Mouse (Mus musculus) lung, embryonic 14.5 days (tissue): ENCODE measurements around the gene Il12rb1. TPM values are rescaled to one million over a fixed set of nuclear protein-coding genes. Genes with fewer than 3 reads are reported as not detected.
A peak's percentile ranks its signal among the peaks of the same experiment; 100 is the strongest.

Experiments
- ATAC-seq: fragments of 200-750 bp; cut with Nextera tagmentation; 2 replicates; pipeline ENCODE4 v1.8.0; 2017; ENCODE audit warnings: mild to moderate bottlenecking, moderate TSS enrichment, moderate library complexity; ENCODE audit not compliant: insufficient read depth
- DNase-seq: peaks from one replicate; pipeline ENCODE4 v3.0.0-alpha.2; 2015
- H3K27ac ChIP-seq: fragments of 300-500 bp; sonication (generic); 2 replicates; pipeline ENCODE4 v1.5.1; 2014; ENCODE audit warnings: low read depth, mild to moderate bottlenecking, moderate library complexity
- H3K27me3 ChIP-seq: fragments of 300-500 bp; sonication (generic); 2 replicates; pipeline ENCODE4 v1.6.1; 2014; ENCODE audit warnings: low read length, control low read depth; ENCODE audit not compliant: insufficient read depth
- H3K36me3 ChIP-seq: fragments of 300-500 bp; sonication (generic); 2 replicates; pipeline ENCODE4 v1.6.1; 2014; ENCODE audit warnings: control low read depth; ENCODE audit not compliant: insufficient read depth
- H3K4me1 ChIP-seq: fragments of 300-500 bp; sonication (generic); 2 replicates; pipeline ENCODE4 v1.6.1; 2014; ENCODE audit warnings: antibody characterized with exemption, control low read depth; ENCODE audit not compliant: insufficient read depth
- H3K4me2 ChIP-seq: fragments of 300-500 bp; sonication (generic); 2 replicates; pipeline ENCODE4 v1.6.1; 2014; ENCODE audit warnings: mild to moderate bottlenecking
- H3K4me3 ChIP-seq: fragments of 300-500 bp; sonication (generic); 2 replicates; pipeline ENCODE4 v1.5.1; 2014; ENCODE audit warnings: low read depth, low read length
- H3K9ac ChIP-seq: fragments of 300-500 bp; sonication (generic); 2 replicates; pipeline ENCODE4 v1.6.1; 2014
- H3K9me3 ChIP-seq: fragments of 300-500 bp; sonication (generic); 2 replicates; pipeline ENCODE4 v1.6.1; 2016; ENCODE audit warnings: low read depth, low read length, control low read depth
- CTCF ChIP-seq: IDR thresholded peaks from 2 replicates; pipeline ENCODE4 v1.5.1; 2016; ENCODE audit warnings: antibody characterized with exemption, low read depth
- WGBS: fragments of 180-500 bp; shearing (Covaris S2); extraction: QIAGEN DNeasy Blood & Tissue Kit; methylation state at CpG from one replicate; pipeline ENCODE4 v1.1.7; 2014; 5-methylcytosine and 5-hydroxymethylcytosine counted together
- polyA plus RNA-seq: library from polyadenylated mRNA; unstranded; fragments of >200 nt; fragmentation: Nextera tagmentation; extraction: Ambion mirVana; gene quantifications from 2 replicates; pipeline ENCODE4 v1.2.1, GENCODE M21; 2014

Il12rb1 gene
- polyA plus RNA-seq, 1 experiment from 2014 or later: 0.17 TPM

DNA sequence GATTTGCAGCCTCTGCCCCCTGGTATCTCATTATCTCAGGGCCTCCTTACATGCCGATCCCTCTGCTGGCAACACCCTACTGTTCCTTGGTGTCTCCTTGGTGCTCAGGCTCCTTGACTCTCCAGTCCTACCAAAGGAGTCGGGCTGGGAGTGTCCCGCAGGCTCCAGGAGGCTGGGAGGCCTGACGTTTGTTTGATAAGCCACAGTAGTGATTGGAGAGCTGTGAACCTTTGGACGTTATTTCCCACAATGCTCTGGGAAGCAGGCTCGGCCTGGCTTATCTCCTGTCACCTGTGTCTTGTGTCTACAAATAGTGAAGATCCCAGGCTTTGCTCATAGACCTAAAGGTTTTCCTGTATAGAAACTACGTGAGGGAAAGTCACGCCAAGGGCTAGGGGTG, 44.2 kb upstream of the Il12rb1 start:
- H3K27me3 ChIP-seq: no peaks in the 10 kb centered on the region
- DNase-seq (no peak), ATAC-seq (no peak)
- no peaks in the 10 kb centered on the region for H3K9me3 ChIP-seq
- no peak for TF ChIP-seq CTCF
- H3K4me2 ChIP-seq: peak overlapping the region; percentile 4; the same call in 1 of the 2 replicates
- H3K4me1 ChIP-seq: peaks cover 8% of the 10 kb centered on the region; the same call in 1 of the 2 replicates
- no peak overlapping the region for H3K9ac ChIP-seq
- H3K36me3 ChIP-seq: peaks cover 18% of the 10 kb centered on the region
- no peak overlapping the region for H3K4me3 ChIP-seq
- WGBS: 63% methylated on average over 8 of the region's 8 CpGs
- no peak overlapping the region for H3K27ac ChIP-seq

- WGBS: 90% methylated on average over 13 of the region's 13 CpGs
- DNase-seq (no peak), ATAC-seq (no peak)
- no peak overlapping the region for H3K4me2 ChIP-seq
- H3K9me3 ChIP-seq: no peaks in the 10 kb centered on the region
- no peak overlapping the region for H3K27ac ChIP-seq
- H3K36me3 ChIP-seq: peaks cover 25% of the 10 kb centered on the region
- TF ChIP-seq CTCF: no peak
- H3K9ac ChIP-seq: no peak overlapping the region
- no peaks in the 10 kb centered on the region for H3K27me3 ChIP-seq
- peaks cover 6% of the 10 kb centered on the region; the same call in 1 of the 2 replicates for H3K4me1 ChIP-seq
- no peak overlapping the region for H3K4me3 ChIP-seq
Observed at GRCm38 (mm10) chr8:70764676-70765075, 43.6 kb upstream of the Il12rb1 start.

DNA sequence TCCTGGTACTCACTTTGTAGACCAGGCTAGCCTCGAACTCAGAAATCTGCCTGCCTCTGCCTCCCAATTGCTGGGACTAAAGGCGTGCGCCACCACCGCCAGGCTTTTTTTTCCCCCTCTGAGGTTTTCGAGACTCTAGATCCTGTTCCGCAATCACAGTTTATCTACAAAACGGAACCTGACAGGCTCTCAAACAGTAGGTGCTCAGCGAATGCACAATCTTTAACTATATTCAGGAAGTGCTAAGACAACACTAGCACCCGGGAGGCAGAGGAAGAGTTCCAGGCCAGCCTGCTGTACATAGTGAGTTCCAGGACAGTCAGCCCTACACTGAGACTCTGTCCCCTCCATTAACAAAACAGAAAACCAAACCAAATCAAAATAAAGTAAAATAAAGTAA, 42.9 kb upstream of the Il12rb1 start:
- Histone ChIP-seq H3K4me3 (peak overlapping the region; percentile 49), H3K9ac (peak overlapping the region; percentile 58), H3K9me3 (no peaks in the 10 kb centered on the region), H3K36me3 (peaks cover 31% of the 10 kb centered on the region), H3K4me2 (peak overlapping the region; percentile 83), H3K27me3 (no peaks in the 10 kb centered on the region), H3K27ac (no peak overlapping the region), H3K4me1 (no peaks in the 10 kb centered on the region)
- TF ChIP-seq CTCF: no peak
- ATAC-seq (no peak), DNase-seq (no peak)
- 68% methylated on average over 9 of the region's 9 CpGs for WGBS

DNA sequence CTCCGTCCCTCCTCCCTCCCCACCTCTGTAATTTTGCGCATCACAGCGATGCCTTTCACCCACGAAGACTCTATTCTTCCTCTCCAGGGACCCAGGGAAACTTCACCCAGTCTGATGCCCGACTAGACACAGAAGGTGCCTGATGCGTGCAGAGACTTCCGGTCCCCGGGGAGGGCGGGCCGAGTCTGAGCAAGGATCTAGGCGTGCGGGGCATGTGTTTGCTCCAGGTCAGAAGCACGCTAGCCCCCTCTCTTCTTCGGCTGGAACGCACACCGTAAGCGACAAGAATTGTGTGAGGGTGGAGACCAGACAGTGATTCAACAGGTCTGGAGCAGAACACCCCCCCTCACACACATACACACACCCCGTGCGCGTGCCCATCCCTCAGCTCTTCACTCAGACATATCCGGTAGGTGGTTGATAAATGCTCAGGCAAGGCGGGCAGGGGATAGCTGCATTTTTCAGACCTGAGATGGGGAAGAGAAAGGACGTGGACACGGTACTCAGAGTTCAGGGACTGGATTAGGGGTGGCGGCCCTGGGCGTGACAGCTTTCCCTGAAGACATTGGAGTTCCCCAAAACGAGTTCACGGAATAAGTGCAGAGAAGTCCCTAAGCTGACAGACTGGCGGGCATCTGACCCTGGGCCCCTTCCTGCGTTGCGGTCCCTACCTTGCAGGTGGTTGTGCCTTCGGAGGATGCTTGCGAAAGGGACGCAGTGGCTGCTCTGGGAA, 42.2 kb upstream of the Il12rb1 start:
- Histone ChIP-seq H3K36me3 (peaks cover 38% of the 10 kb centered on the region), H3K27ac (peak overlapping the region; percentile 26), H3K27me3 (no peaks in the 10 kb centered on the region), H3K9me3 (no peaks in the 10 kb centered on the region), H3K9ac (peak overlapping the region; percentile 58), H3K4me3 (peak overlapping the region; percentile 49), H3K4me2 (peak overlapping the region; percentile 83), H3K4me1 (no peaks in the 10 kb centered on the region)
- TF ChIP-seq CTCF: 0 out of 2 replicates have a peak, but pooled peaks have one; percentile 1
- ATAC-seq: no peak
- under 1% methylated on average over 34 of the region's 34 CpGs for WGBS
- DNase-seq: peak; percentile 59

DNA sequence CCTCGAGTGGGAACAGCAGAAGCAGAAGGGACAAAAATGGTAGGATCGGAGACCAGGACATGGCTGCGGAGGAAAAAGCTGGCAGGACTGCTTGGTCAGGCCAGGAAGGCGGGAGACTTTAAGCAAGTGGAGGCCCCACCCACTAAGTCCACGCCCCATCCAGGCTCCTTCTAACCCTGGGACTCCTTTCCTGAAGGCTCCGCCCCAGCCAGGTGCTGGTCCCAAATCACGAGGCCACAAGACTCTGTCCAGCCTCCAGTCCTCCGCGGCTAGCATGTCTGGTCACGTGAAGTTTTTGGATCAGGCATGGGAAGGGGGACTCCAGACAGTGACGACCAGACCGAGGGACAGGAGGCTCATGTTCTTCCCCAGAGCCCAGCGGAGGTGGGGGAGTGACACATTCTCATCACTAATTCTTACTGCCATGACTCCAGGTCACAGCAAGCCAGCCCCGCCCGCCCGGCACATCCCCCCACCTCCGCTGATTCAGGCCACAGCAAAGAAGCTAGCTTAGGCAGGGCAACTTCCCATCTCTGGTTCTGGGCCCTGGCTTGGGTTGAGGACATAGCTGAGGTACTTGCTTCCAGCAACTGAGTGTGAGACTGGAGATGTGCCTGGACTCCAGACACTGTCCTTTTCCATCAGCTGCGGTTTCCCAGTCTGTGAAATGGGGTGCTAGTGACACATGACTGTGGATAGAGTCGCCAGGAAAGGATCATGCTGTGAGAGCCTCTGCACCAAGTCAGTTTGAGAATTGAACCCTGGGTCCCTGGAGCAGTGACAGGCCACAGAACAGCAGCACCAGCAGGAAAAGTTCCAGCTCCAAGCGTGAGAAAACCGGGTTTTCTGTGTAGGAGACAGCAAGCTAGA, 41.4 kb upstream of the Il12rb1 start:
- Histone ChIP-seq H3K27me3 (no peaks in the 10 kb centered on the region), H3K36me3 (peaks cover 45% of the 10 kb centered on the region), H3K27ac (peak overlapping the region; percentile 26), H3K4me2 (peak overlapping the region; percentile 83), H3K4me3 (peak overlapping the region; percentile 49), H3K9me3 (no peaks in the 10 kb centered on the region), H3K4me1 (no peaks in the 10 kb centered on the region), H3K9ac (peak overlapping the region; percentile 58)
- no peak for TF ChIP-seq CTCF
- WGBS: 6% methylated on average over 21 of the region's 21 CpGs
- DNase-seq: peak; percentile 85
- peak; percentile 67 for ATAC-seq

- ATAC-seq: no peak
- WGBS: 75% methylated on average over 6 of the region's 6 CpGs
- Histone ChIP-seq H3K4me3 (no peak overlapping the region), H3K9ac (no peak overlapping the region), H3K36me3 (peaks cover 52% of the 10 kb centered on the region), H3K27me3 (no peaks in the 10 kb centered on the region), H3K9me3 (no peaks in the 10 kb centered on the region), H3K4me1 (no peaks in the 10 kb centered on the region), H3K4me2 (no peak overlapping the region), H3K27ac (no peak overlapping the region)
- no peak for DNase-seq
- no peak for TF ChIP-seq CTCF
Observed at GRCm38 (mm10) chr8:70767503-70767902, 40.7 kb upstream of the Il12rb1 start.

- H3K9ac ChIP-seq: no peak overlapping the region
- ATAC-seq (no peak), DNase-seq (no peak)
- H3K4me2 ChIP-seq: no peak overlapping the region
- no peaks in the 10 kb centered on the region for H3K4me1 ChIP-seq
- no peaks in the 10 kb centered on the region for H3K27me3 ChIP-seq
- no peak overlapping the region for H3K27ac ChIP-seq
- H3K36me3 ChIP-seq: peaks cover 54% of the 10 kb centered on the region
- no peak overlapping the region for H3K4me3 ChIP-seq
- H3K9me3 ChIP-seq: no peaks in the 10 kb centered on the region
- no peak for TF ChIP-seq CTCF
- WGBS: 92% methylated on average over 32 of the region's 32 CpGs
Observed at GRCm38 (mm10) chr8:70768231-70768776, 39.9 kb upstream of the Il12rb1 start.
